Mouse (Mus musculus) thymus, postnatal 4 days (tissue): ENCODE data around the gene D430041D05Rik.

Experiments
- DNase-seq: peaks from one replicate; pipeline ENCODE4 v3.0.0; 2021

The D430041D05Rik gene

DNA sequence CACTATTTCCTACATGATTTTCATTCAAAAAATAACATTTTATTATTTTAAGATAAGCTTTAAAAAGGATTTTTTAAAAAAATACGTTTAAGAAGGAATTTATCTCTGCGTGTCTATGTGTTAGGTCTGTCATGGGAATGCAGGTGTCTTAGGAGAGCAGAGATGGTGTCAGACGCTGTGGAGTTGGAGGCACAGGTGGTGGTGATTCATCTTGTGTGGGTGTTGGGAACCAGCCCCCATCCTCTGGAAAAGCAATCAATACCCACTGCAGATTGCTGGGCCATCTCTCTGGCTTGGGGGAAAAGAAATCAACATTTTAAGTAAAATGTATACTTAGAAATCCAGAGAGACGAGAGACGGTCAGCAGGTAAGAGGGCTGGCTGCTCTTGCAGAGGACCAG, 225.2 kb downstream of the D430041D05Rik start:
- DNase-seq: no peak

DNA sequence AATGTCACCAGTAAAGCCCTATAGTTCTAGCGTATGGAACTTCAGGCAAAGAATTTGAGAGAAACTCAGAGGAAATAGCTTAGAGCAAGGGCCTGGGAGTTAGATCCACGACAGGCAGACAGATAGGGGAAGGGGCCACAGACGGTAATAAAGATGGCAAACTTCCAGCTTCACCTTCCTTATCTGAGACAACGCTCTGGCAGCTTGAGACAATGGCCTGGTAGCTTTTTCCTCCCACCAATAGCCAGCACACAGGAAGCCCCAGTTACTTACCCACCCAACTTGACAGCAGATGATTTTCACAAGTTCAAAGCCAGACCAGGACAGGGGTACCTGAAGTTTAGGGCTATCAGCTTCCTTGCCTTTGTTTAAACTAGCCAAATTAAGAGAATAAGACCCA, 226.5 kb downstream of the D430041D05Rik start:
- no peak for DNase-seq

DNA sequence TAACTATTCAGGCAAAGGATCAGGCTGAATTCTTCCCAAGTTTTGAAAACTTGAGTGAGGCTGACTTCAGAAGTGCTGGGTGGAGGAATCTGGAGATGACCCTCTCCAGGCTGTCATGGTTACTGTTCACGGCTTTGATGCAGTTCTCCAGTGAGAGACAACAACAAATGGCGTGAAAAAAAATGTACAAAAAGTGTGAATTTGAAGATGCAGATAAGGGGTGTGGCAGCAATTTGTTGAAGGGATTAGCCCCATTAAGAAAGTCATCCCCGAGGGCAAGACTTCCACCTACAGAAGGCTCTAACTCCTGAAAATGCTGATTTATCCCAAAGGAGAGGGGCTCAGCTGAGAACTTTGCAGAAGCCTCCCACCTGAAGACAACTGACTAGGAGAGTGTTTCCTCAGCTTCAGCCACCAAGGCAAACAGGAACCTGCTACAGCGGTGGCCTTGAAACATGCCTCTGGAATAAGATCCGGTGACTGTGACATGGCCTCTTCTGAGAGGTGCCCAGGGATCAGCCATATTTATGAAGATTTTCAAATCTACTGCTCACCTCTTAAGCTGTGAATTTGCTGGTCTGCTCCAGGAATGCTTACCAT, 227.5 kb downstream of the D430041D05Rik start:
- no peak for DNase-seq

DNA sequence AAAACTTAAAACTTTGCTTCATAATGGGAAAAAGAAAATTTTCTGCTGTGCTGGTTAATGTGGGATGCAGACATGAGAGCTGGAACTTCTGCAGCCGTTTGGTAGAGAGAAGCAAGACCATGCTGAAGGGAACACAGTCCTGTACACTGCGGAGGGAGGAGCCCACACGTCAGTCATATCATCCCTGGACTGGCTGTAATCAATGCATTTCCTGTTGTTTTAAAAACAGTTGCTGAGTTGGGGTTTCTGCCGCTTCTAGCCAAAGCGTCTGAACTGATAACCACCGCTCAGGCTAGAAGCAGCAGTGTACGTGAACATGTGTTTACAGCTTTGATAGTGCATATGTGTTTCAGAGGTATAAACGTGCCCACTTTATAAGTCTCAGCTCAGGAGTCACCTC, 231.2 kb downstream of the D430041D05Rik start:
- no peak for DNase-seq

DNA sequence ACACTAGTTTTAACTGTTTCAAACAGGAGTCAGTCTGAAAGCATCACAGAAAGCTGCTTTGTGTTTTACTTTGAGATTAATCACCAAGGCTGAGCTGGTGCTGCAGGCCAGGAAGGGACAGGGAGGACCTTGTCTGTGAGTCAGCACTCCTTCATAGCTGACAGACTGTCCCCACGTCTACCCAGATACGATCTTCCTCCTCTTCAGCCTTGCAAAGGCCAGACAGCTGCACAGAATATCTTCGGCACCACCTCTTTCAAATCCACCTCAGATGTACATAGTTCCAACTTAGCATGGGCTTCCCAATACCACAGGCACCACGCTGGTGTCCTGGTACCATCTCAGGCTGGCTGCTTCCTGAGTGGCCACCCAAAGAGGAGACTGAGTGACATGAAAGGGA, 232.6 kb downstream of the D430041D05Rik start:
- no peak for DNase-seq

- no peak for DNase-seq
Observed at GRCm38 (mm10) chr2:104176979-104177704, 233.7 kb downstream of the D430041D05Rik start.

DNA sequence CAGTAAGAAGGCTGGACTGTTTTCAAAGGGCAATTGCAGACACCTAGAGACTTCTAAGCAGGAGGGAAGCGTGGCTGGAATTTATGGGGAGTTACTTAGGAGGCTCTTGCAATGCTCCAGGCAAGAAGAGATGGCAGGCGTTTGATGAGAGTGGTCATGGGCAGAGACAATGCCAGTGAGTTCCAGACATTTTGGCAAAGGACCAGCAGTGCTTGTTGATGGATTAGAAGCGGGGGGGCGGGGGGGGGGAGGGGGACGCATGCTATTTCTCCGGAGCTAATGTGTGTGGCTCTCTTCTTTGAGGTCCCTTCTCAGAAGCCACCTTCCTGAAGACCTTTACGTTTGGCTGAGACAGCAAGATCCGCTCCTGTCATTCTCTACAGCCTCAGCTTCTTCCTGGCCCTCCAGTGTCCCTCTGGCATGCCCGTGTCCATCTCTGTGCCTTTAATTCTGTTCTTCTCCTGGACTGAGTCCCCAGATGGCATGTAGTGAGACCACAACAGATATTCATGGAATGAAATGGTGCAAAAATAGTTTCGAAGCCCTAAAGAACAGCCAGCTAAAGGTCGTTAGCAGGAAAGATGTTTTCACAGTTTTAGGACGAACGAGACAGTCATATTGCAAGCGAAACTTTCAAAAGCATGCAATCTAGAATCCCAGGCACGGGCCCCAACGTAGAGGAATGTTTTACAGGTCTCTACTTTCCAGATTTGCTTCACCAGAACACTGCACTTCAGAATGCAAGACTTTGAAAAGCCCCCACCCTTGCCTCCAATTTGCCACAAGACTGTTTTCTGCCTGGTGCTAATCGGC, 234.4 kb downstream of the D430041D05Rik start:
- DNase-seq: no peak

GRCm38 (mm10) chr2:104175476-104176165, 235.2 kb downstream of the D430041D05Rik start:
- DNase-seq: no peak

- DNase-seq: no peak
Observed at GRCm38 (mm10) chr2:104173431-104173830, 237.4 kb downstream of the D430041D05Rik start.

DNA sequence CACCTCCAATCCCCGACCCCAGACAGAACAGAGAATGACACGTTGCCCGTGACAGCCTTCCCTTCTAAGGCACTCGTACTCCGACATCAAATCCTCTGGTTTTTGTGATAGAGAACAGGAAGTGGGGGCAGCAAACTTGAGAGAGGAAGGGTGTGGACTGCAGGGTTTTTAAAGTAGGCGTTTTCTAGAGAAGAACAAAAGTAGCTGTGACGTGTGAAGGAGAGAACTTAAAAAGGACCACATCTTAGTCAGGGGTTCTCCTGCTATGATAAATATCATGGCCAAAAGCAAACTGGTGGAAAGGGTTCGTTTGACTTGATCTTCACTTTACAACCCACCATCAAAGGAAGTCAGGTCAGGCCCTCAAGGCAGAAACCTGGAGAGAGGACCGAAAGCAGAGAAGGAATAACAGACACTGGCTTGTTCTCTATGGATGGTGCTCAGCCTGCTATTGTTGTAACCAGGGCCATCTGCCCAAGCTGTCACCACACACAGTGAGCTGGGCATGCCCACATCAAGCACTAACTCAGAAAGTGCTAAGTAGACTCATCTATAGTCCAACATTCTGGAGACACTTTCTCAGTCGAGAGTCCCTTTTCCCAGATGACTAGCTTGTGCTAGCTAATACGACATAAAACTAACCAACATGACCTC, 238.0 kb downstream of the D430041D05Rik start:
- no peak for DNase-seq

GRCm38 (mm10) chr2:104168186-104168896, 242.5 kb downstream of the D430041D05Rik start:
- DNase-seq: no peak

DNA sequence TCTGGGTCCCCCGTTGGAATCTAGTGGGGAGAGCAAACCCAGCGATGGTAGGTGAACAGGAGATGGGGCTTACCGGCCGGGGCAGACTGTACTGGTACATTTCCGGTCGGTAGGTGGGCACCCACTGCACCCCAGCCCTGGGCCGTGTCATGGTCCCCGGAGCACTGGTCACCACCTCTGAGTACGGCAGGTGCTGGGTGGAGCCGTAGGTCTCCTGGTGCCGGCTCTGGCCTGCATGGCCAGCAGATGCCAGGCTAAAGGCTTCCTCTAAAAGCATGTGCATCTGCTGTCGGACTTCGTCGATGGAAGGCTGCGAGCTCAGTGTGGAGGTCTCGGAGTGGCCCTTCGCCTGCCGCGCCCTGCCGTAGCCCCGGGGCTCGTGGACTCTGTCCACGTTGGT, 243.0 kb downstream of the D430041D05Rik start:
- DNase-seq: no peak

DNA sequence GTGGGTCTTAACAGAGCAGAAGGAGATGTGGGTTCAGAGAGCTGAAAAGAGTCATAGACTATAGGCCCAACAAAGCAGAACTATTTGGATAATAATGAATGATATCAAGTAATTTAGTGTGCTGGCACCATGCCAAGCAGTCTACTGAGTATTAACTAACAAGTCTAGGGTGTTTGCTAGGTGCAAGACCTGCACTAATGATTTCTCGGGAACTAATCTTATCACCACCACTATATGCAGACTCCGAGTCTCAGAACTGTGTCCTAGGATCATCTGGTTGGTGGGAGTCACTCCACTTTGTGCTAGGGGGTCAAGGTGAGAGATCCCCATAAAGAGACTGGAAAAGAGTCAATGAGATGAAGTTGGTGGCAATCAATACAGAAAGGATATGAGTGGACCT, 245.2 kb downstream of the D430041D05Rik start:
- DNase-seq: no peak

- no peak for DNase-seq
Observed at GRCm38 (mm10) chr2:104163978-104164487, 246.8 kb downstream of the D430041D05Rik start.

GRCm38 (mm10) chr2:104163418-104163817, 247.4 kb downstream of the D430041D05Rik start:
- DNase-seq: no peak

DNA sequence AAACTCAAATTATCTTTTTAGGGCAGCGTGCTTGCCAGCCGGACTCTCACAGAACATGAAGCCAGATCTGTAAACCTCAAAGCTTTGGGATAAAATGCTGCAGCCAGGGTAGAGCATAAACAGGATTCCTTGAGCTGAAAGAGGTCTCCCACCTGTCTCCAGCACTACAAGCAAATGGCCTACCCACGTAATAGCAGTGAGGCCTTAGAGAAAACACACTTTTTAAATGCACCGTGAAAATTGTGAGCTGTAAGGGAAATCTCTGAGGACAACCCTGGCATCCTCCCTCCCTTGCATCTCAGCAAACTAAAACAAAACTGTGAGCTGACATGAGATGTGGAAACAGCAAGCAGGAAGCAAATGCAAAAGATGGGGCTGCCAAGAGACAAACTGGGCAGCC, 253.0 kb downstream of the D430041D05Rik start:
- no peak for DNase-seq

- DNase-seq: no peak
Observed at GRCm38 (mm10) chr2:104153876-104154275, 256.9 kb downstream of the D430041D05Rik start.

DNA sequence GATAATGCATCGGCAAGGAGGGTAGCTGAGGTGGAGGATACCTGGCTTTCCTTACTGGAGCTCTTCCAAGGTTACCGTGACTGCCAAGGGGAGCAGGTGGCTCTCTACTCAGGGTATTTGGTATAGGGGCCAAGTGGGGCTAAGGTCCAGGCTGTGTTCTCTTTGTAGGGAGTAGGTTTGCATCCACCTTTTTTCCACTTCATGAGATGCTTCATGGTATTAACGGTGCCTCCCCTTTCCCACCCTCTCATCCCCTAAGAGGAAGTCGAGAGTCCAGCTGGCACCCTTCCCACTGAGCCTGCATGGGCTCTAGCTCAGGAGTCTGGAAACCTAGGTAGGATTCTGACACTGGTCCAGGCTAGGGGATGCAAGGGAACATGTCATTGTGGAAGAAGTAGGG, 257.5 kb downstream of the D430041D05Rik start:
- no peak for DNase-seq

GRCm38 (mm10) chr2:104150608-104151397, 260.0 kb downstream of the D430041D05Rik start:
- DNase-seq: no peak

DNA sequence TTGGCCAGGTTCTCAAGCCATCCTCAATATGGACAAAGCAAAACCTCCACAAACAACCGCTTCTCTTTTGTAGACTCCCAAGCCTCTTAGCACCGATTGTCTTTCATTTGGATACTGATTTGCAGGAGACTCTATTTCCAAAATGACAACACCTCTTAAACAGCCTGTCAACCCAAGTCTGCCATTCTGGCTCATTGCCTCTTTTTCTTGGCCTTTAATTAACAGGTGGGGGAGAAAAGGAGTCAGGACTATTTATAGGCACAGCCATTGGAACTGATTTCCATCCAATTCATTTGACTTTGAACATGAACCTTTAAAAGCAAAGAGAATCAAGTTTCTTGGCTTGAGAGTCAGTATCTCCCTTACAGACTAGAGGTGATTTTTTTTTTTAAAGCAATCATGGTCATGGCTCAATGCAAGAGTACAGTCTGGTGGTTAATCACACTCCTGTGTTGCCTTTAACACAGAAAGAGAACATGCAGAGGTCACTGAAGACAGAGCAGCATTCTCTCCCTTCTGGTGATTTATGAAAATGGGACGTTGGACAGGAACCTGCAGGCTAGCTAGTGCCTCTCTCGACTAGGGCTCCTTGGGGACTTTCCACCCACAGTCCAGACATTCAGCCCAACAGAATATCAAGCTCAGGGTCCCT, 262.8 kb downstream of the D430041D05Rik start:
- no peak for DNase-seq
